Comparison of ENCODE assay signal across 8 mouse cellular contexts in genomic region chr8:13339646-13339990, GRCm38 (mm10). TPM values are rescaled to one million over a fixed set of nuclear protein-coding genes. Genes with fewer than 3 reads are reported as not detected.
DNase-seq lines count a peak whose midpoint lies in the region; ATAC-seq lines count a peak whose summit lies in the region.

No protein-coding gene starts in this region.

- H3K27ac ChIP-seq in heart, embryonic 11.5 days (ENCODE audit: low read depth, low read length), result no peak overlapping the region
- H3K27ac ChIP-seq in forebrain, embryonic 15.5 days (replicated peaks), result peak overlapping the region; percentile 77
- H3K27ac ChIP-seq in midbrain, embryonic 10.5 days (replicated peaks), result peak overlapping the region; percentile 96

- H3K36me3 ChIP-seq in heart, embryonic 11.5 days (ENCODE audit: control insufficient read depth, insufficient read depth, low read length), result peaks cover 19% of the 10 kb centered on the region
- peaks cover 37% of the 10 kb centered on the region for H3K36me3 ChIP-seq in forebrain, embryonic 15.5 days
- H3K36me3 ChIP-seq in midbrain, embryonic 10.5 days, result peaks cover 45% of the 10 kb centered on the region

- DNase-seq in heart, adult 9 months (ENCODE audit: low spot score in 2 of 2), result no peak
- DNase-seq in ES-CJ7 (ENCODE audit: low read depth, low spot score), result peak; percentile 44
- no peak for DNase-seq in midbrain, embryonic 10.5 days (ENCODE audit: low spot score)
- no peak for DNase-seq in layer of hippocampus, postnatal 25 days (ENCODE audit: extremely low spot score in 1 of 2, low spot score in 1 of 2)
- DNase-seq in adrenal gland, postnatal 36 days, result no peak
- DNase-seq in adrenal gland, adult 8-10 months, result no peak

- no peak for ATAC-seq in heart, embryonic 11.5 days (replicated peaks; ENCODE audit: insufficient number of reproducible peaks, low FRiP score, low TSS enrichment)
- ATAC-seq in forebrain, embryonic 15.5 days (replicated peaks), result no peak

- peak overlapping the region; percentile 84 for H3K4me3 ChIP-seq in heart, embryonic 11.5 days (ENCODE audit: low read depth, low read length)
- peak overlapping the region; percentile 94 for H3K4me3 ChIP-seq in forebrain, embryonic 15.5 days
- peak overlapping the region; percentile 94 for H3K4me3 ChIP-seq in midbrain, embryonic 10.5 days

- H3K27me3 ChIP-seq in heart, embryonic 11.5 days (ENCODE audit: control insufficient read depth, insufficient read depth, low read length), result no peaks in the 10 kb centered on the region
- H3K27me3 ChIP-seq in forebrain, embryonic 15.5 days, result no peaks in the 10 kb centered on the region
- H3K27me3 ChIP-seq in midbrain, embryonic 10.5 days (ENCODE audit: low read depth, poor library complexity, severe bottlenecking), result 0 out of 2 replicates have a peak, but pooled peaks cover 6% of the 10 kb centered on the region

- no peaks in the 10 kb centered on the region for H3K9me3 ChIP-seq in heart, embryonic 11.5 days (replicated peaks; ENCODE audit: control insufficient read depth, low read length)
- no peaks in the 10 kb centered on the region for H3K9me3 ChIP-seq in forebrain, embryonic 15.5 days
- H3K9me3 ChIP-seq in midbrain, embryonic 10.5 days (replicated peaks), result no peaks in the 10 kb centered on the region

- H3K4me1 ChIP-seq in heart, embryonic 11.5 days (ENCODE audit: control insufficient read depth, insufficient read depth, low read length), result peaks cover 16% of the 10 kb centered on the region
- H3K4me1 ChIP-seq in forebrain, embryonic 15.5 days, result peaks cover 19% of the 10 kb centered on the region
- peaks cover 35% of the 10 kb centered on the region for H3K4me1 ChIP-seq in midbrain, embryonic 10.5 days

- 10% methylated on average over 11 of the region's 11 CpGs for WGBS in heart, embryonic 11.5 days (ENCODE audit: insufficient replicate concordance)
- WGBS in forebrain, embryonic 15.5 days, result 2% methylated on average over 11 of the region's 11 CpGs
- 7% methylated on average over 11 of the region's 11 CpGs for WGBS in midbrain, embryonic 10.5 days

- H3K9ac ChIP-seq in heart, embryonic 11.5 days (ENCODE audit: low read depth, low read length), result peak overlapping the region; percentile 85
- peak overlapping the region; percentile 88 for H3K9ac ChIP-seq in forebrain, embryonic 15.5 days (replicated peaks)

- H3K4me2 ChIP-seq in heart, embryonic 11.5 days, result peak overlapping the region; percentile 83
- peak overlapping the region; percentile 86 for H3K4me2 ChIP-seq in forebrain, embryonic 15.5 days (replicated peaks)

RNA-seq across cellular contexts. Expression of gene Tfdp1, which starts 1.1 kb away (rescaled TPM):
- polyA plus RNA-seq in heart, embryonic 11.5 days (2014; fragmentation: Nextera tagmentation; extraction: Ambion mirVana), result 108 and 114 TPM in 2 replicates
- 144 and 146 TPM in 2 replicates for polyA plus RNA-seq in forebrain, embryonic 15.5 days (2015; fragmentation: Nextera tagmentation; extraction: Ambion mirVana)
- 184 and 201 TPM in 2 replicates for polyA plus RNA-seq in midbrain, embryonic 10.5 days (2016; fragmentation: Nextera tagmentation; extraction: Ambion mirVana)
- total RNA-seq in layer of hippocampus, postnatal 25 days (2021), result 10 to 100 TPM; 67.2 to 68.9 TPM
- 10 to 100 TPM; 52.5 to 66.5 TPM for total RNA-seq in adrenal gland, postnatal 36 days (2021)
- 10 to 100 TPM; 46.2 to 67.4 (median 52.1) TPM for total RNA-seq in adrenal gland, adult 8-10 months (2022)

RNA-seq across cellular contexts. Expression of gene Tmco3, which starts 51.6 kb away (rescaled TPM):
- 34.4 and 39.3 TPM in 2 replicates for polyA plus RNA-seq in heart, embryonic 11.5 days (2014; fragmentation: Nextera tagmentation; extraction: Ambion mirVana)
- polyA plus RNA-seq in forebrain, embryonic 15.5 days (2015; fragmentation: Nextera tagmentation; extraction: Ambion mirVana), result 46.3 and 49.3 TPM in 2 replicates
- 31.6 and 40.6 TPM in 2 replicates for polyA plus RNA-seq in midbrain, embryonic 10.5 days (2016; fragmentation: Nextera tagmentation; extraction: Ambion mirVana)
- total RNA-seq in layer of hippocampus, postnatal 25 days (2021), result 10 to 100 TPM; 42.7 to 49.5 TPM
- 10 to 100 TPM; 28.5 to 32.5 TPM for total RNA-seq in adrenal gland, postnatal 36 days (2021)
- total RNA-seq in adrenal gland, adult 8-10 months (2022), result 10 to 100 TPM; 36.3 to 54.7 (median 46.7) TPM

RNA-seq across cellular contexts. Expression of gene Dcun1d2, which starts 51.7 kb away (rescaled TPM):
- 27.0 and 27.2 TPM in 2 replicates for polyA plus RNA-seq in heart, embryonic 11.5 days (2014; fragmentation: Nextera tagmentation; extraction: Ambion mirVana)
- 35.7 and 36.6 TPM in 2 replicates for polyA plus RNA-seq in forebrain, embryonic 15.5 days (2015; fragmentation: Nextera tagmentation; extraction: Ambion mirVana)
- polyA plus RNA-seq in midbrain, embryonic 10.5 days (2016; fragmentation: Nextera tagmentation; extraction: Ambion mirVana), result 28.5 and 28.6 TPM in 2 replicates
- 10 to 100 TPM; 33.6 to 35.6 TPM for total RNA-seq in layer of hippocampus, postnatal 25 days (2021)
- 10 to 100 TPM; 30.2 to 31.2 TPM for total RNA-seq in adrenal gland, postnatal 36 days (2021)
- total RNA-seq in adrenal gland, adult 8-10 months (2022), result 10 to 100 TPM; 30.6 to 36.7 (median 33.9) TPM

RNA-seq across cellular contexts. Expression of gene Atp4b, which starts 57.0 kb away (rescaled TPM):
- 0.21 TPM in 1 of 2 replicates, not detected in the other for polyA plus RNA-seq in heart, embryonic 11.5 days (2014; fragmentation: Nextera tagmentation; extraction: Ambion mirVana)
- polyA plus RNA-seq in forebrain, embryonic 15.5 days (2015; fragmentation: Nextera tagmentation; extraction: Ambion mirVana), result not detected in 2 replicates
- not detected in 2 replicates for polyA plus RNA-seq in midbrain, embryonic 10.5 days (2016; fragmentation: Nextera tagmentation; extraction: Ambion mirVana)
- total RNA-seq in layer of hippocampus, postnatal 25 days (2021), result not detected
- under 1 TPM; 0.66 to 0.79 TPM for total RNA-seq in adrenal gland, postnatal 36 days (2021)
- total RNA-seq in adrenal gland, adult 8-10 months (2022), result under 1 TPM in 1 of 4 experiments, not detected in 3; 0.49 TPM
